Mouse (Mus musculus) macrophage (primary cell): ENCODE measurements around the gene Cdhr4. TPM values are rescaled to one million over a fixed set of nuclear protein-coding genes. Genes with fewer than 3 reads are reported as not detected.

Source experiments
- polyA plus RNA-seq: library from polyadenylated mRNA; stranded (reverse); fragments of 250-400 nt; gene quantifications from 3 replicates; pipeline ENCODE4 v1.2.4, GENCODE M21; 2018; ENCODE audit warnings: inconsistent platforms

Gene Cdhr4
- polyA plus RNA-seq, 1 experiment from 2014 or later: 0.30 TPM

Other genes with a start within 250 kb of the Cdhr4 start
- gene Rbm5, start 221.5 kb upstream of the Cdhr4 start, polyA plus RNA-seq: 48.8 to 74.7 TPM (median 61.8 TPM) in 3 replicates
- 41.6 to 90.8 TPM (median 45.5 TPM) in 3 replicates for gene Rbm6, start 119.3 kb upstream of the Cdhr4 start, polyA plus RNA-seq
- 8.2 to 10.9 TPM (median 8.7 TPM) in 3 replicates for gene Mon1a, start 104.3 kb upstream of the Cdhr4 start, polyA plus RNA-seq
- not detected in 3 replicates for gene Mst1r, start 85.6 kb upstream of the Cdhr4 start, polyA plus RNA-seq
- gene Actl11, start 64.0 kb upstream of the Cdhr4 start, polyA plus RNA-seq: not detected in 3 replicates
- not detected in 3 replicates for gene Camkv, start 56.8 kb upstream of the Cdhr4 start, polyA plus RNA-seq
- gene Traip, start 42.4 kb upstream of the Cdhr4 start, polyA plus RNA-seq: 0.43 to 3.0 TPM (median 1.1 TPM) in 3 replicates
- 33.6 to 130 TPM (median 36.8 TPM) in 3 replicates for gene Uba7, start 17.0 kb upstream of the Cdhr4 start, polyA plus RNA-seq
- gene Gm20661, start 9.4 kb upstream of the Cdhr4 start, polyA plus RNA-seq: 0.16 to 0.26 TPM in 2 of 3 replicates, not detected in the other
- 5.7 to 14.7 TPM (median 13.6 TPM) in 3 replicates for gene Inka1, start 6.6 kb upstream of the Cdhr4 start, polyA plus RNA-seq
- gene Gm20662, start 3.9 kb downstream of the Cdhr4 start, polyA plus RNA-seq: 1.0 to 1.3 TPM in 2 of 3 replicates, not detected in the other
- gene Ip6k1, start 10.0 kb downstream of the Cdhr4 start, polyA plus RNA-seq: 34.5 to 93.7 TPM (median 45.4 TPM) in 3 replicates
- gene Gmppb, start 56.7 kb downstream of the Cdhr4 start, polyA plus RNA-seq: 5.4 to 20.7 TPM (median 8.9 TPM) in 3 replicates
- 0.29 to 1.1 TPM (median 0.97 TPM) in 3 replicates for gene Amigo3, start 60.7 kb downstream of the Cdhr4 start, polyA plus RNA-seq
- gene Mst1, start 87.9 kb downstream of the Cdhr4 start, polyA plus RNA-seq: 0.09 to 0.19 TPM in 2 of 3 replicates, not detected in the other
- 16.0 to 22.0 TPM (median 16.5 TPM) in 3 replicates for gene Rnf123, start 90.8 kb downstream of the Cdhr4 start, polyA plus RNA-seq
- gene Apeh, start 102.1 kb downstream of the Cdhr4 start, polyA plus RNA-seq: 30.5 to 37.0 TPM (median 32.8 TPM) in 3 replicates
- 4.3 to 8.4 TPM (median 4.9 TPM) in 3 replicates for gene Bsn, start 197.9 kb downstream of the Cdhr4 start, polyA plus RNA-seq